Mouse (Mus musculus): ENCODE measurements around the gene Scube1. TPM values are rescaled to one million over a fixed set of nuclear protein-coding genes. Genes with fewer than 3 reads are reported as not detected.

Gene Scube1
- polyA plus RNA-seq (2012; fragmentation: generic; extraction: Trizol) = not detected

DNA sequence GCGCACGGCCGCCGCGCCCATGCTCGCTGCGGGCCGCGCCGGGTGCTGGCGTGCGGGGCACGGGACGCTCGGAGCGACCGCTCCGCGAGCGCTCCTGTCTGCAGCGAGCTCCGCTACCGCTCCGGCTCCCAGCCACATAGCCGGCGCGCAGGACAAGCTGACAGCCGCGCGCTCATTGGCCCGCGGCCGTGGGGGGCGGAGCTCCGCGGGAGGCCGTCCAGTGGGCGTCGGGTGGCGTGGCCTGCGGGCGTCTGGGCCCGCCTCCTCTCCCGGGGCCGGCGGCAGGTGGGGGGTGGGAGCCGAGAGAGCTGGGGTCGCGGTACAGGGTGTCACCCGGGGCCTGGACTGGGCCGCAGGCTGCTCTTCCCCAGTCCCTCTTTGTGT lies at the start of gene Scube1:
TSS of gene Scube1 (minus strand) at position 136 of the 384 bp plus-strand sequence.

DNA sequence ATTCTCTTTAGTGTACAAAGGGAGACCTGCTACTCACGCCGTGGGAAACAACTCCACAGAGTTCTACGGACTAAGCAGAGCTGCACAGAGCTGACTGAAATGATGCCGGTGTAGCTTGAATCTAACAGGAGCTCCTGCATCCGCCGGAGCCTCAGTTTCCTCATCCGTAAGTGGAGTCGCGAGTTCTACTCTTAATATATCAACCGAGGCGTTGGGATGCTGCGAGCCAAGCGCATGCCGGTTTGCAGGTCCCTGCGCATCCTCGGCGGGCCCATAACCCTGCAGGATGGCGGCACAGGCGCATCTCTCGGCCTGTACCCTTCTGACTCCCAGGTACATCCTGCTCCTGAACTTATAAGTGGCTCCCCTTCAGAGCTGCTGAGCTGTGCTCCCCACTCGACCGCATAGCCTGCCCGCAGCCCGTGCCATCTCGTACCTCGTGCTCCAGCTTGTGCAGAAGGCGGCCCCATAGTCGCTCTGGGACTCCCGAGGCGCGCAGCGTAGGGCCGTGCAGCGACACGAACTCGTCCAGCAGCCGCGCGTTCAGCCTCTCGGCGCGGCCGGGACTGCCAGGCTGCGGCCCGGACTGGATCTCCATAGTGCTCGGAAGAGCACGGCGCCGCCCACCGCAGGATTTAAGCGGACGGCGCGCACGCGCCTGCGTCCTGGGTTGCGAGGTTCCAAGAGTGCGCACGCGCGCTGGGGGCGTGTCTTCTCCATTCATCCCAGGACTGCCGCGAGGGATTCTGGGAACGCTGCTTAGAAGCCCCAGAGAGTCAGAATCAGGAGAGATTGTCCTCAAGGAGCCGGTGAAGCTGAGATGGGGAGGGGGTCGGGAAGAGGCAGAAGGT lies 130.1 kb downstream of the Scube1 start, which contains the start of gene Ttll12:
TSS of gene Ttll12 (minus strand) at position 645 of the 851 bp plus-strand sequence.

DNA sequence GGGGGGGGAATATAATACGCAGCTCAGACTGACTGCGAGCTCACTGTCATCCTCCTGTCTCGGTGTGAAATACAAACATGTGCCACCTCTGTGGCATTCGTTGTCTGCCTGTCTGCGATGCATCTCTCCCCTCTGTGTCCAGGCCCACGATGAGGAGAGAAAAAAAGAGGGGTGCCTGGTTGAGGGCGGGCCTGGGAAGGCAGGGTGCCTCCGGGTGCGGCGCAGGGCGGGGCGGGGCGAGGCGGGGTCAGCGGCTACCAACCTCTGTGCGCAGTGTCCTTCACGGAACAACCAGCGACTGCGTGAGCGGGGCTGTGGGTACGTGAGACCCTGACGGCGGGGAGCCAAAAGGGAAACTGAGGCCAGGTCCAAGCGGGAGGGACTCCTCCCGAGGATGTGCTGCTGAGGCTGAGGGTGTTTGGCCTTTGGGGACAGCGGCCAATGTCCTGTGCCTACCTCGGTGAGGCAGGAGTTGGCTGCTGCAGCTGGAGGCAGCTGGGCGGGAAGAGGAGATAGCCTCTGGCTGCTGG lies 161.4 kb downstream of the Scube1 start, which contains the start of the genes Tspo and Mcat:
TSS of gene Tspo (plus strand) at position 266 of the 530 bp plus-strand sequence.
TSS of gene Mcat (minus strand) at position 461 of the 530 bp plus-strand sequence.

Other genes starting within 250 kb of the Scube1 start
- 10 to 100 TPM; 13.5 to 38.7 TPM for gene Ttll1, start 214.1 kb downstream of the Scube1 start, polyA plus RNA-seq (2012; fragmentation: generic; extraction: Trizol)
- gene Bik, start 198.2 kb downstream of the Scube1 start, polyA plus RNA-seq (2012; fragmentation: generic; extraction: Trizol) = under 1 TPM in 1 of 2 experiments, not detected in 1; 0.09 TPM
- 1,000 to 10,000 TPM in 1 of 2 experiments, 100 to 1,000 TPM in 1; 843 to 1,026 TPM for gene Tspo, start 161.4 kb downstream of the Scube1 start, polyA plus RNA-seq (2012; fragmentation: generic; extraction: Trizol)
- gene Mcat, start 161.2 kb downstream of the Scube1 start, polyA plus RNA-seq (2012; fragmentation: generic; extraction: Trizol) = 10 to 100 TPM; 44.3 to 46.0 TPM
- 10 to 100 TPM; 42.3 to 84.9 TPM for gene Ttll12, start 129.9 kb downstream of the Scube1 start, polyA plus RNA-seq (2012; fragmentation: generic; extraction: Trizol)
- gene Mpped1, start 54.4 kb upstream of the Scube1 start, polyA plus RNA-seq (2012; fragmentation: generic; extraction: Trizol) = not detected

Data from C3H10T1/2 (cell line).